Mouse (Mus musculus) CH12.LX (cell line): ENCODE data around the gene Ano5. TPM values are rescaled to one million over a fixed set of nuclear protein-coding genes. Genes with fewer than 3 reads are reported as not detected.

ENCODE experiments used
- DNase-seq: peaks from one replicate; pipeline ENCODE4 v3.0.0-alpha.2; 2013; ENCODE audit errors: extremely low read depth
- H3K27ac ChIP-seq: 2 replicates; pipeline ENCODE4 v1.5.1; 2012; ENCODE audit warnings: low read depth, mild to moderate bottlenecking, control low read depth, moderate library complexity; ENCODE audit not compliant: insufficient read depth
- H3K27me3 ChIP-seq: replicated peaks from 2 replicates; pipeline ENCODE3; 2012; ENCODE audit warnings: inconsistent platforms
- H3K36me3 ChIP-seq, 2 experiments: replicated peaks in 1 of 2; 2 replicates each; pipeline versions ENCODE3 to v1.6.1; 2012; ENCODE audit warnings: inconsistent platforms in 1 of 2, low read length in 1 of 2, mild to moderate bottlenecking in 1 of 2, mixed read lengths in 1 of 2, moderate library complexity in 1 of 2; ENCODE audit not compliant: control insufficient read depth in 1 of 2, insufficient read depth in 1 of 2
- H3K4me1 ChIP-seq, 2 experiments: 2 replicates each; pipeline ENCODE4 v1.6.1; 2012; ENCODE audit warnings: inconsistent platforms in 1 of 2, moderate library complexity in 1 of 2; ENCODE audit not compliant: insufficient read depth in 2 of 2, control insufficient read depth in 1 of 2
- H3K4me2 ChIP-seq: 2 replicates; pipeline ENCODE4 v1.6.1; 2012; ENCODE audit warnings: low read depth, mild to moderate bottlenecking, control low read depth; ENCODE audit not compliant: poor library complexity, insufficient read depth, severe bottlenecking
- H3K4me3 ChIP-seq, 3 experiments: fragments of 150-350 bp in 1 of 3; sonication (generic) in 1 of 3; replicated peaks in 1 of 3; 2 replicates each; pipeline versions ENCODE3 to v1.5.1; 2011 to 2012; ENCODE audit warnings: low read depth in 2 of 3, low read length in 2 of 3, mild to moderate bottlenecking in 2 of 3, moderate library complexity in 2 of 3, control low read depth in 1 of 3, improper control_type of control experiment in 1 of 3, inconsistent platforms in 1 of 3, mixed read lengths in 1 of 3; ENCODE audit not compliant: poor library complexity in 1 of 3
- H3K79me2 ChIP-seq: replicated peaks from 2 replicates; pipeline ENCODE4 v1.6.1; 2012; ENCODE audit warnings: mild to moderate bottlenecking, moderate library complexity; ENCODE audit not compliant: control insufficient read depth, poor library complexity, insufficient read depth, severe bottlenecking; ENCODE audit errors: extremely low read depth
- H3K9ac ChIP-seq: 2 replicates; pipeline ENCODE4 v1.6.1; 2012; ENCODE audit warnings: low read depth, mild to moderate bottlenecking, control low read depth, moderate library complexity; ENCODE audit not compliant: insufficient read depth
- H3K9me3 ChIP-seq: replicated peaks from 2 replicates; pipeline ENCODE3; 2012; ENCODE audit warnings: low read length, inconsistent platforms, mixed read lengths
- BHLHE40 ChIP-seq: IDR thresholded peaks from 2 replicates; pipeline ENCODE4 v1.6.1; 2011; ENCODE audit warnings: mild to moderate bottlenecking, low read depth, low read length, improper control_type of control experiment
- CTCF ChIP-seq, 2 experiments: IDR thresholded peaks in 1 of 2; conservative IDR thresholded peaks in 1 of 2; 2 replicates each; pipeline ENCODE4 v1.5.1; 2011 to 2012; ENCODE audit warnings: low read depth in 2 of 2, low read length in 2 of 2, improper control_type of control experiment in 1 of 2, inconsistent platforms in 1 of 2, mild to moderate bottlenecking in 1 of 2, moderate library complexity in 1 of 2
- E2F4 ChIP-seq: IDR thresholded peaks from 2 replicates; pipeline ENCODE4 v1.6.1; 2011; ENCODE audit warnings: low read depth, low read length, improper control_type of control experiment; ENCODE audit not compliant: insufficient replicate concordance
- ELF1 ChIP-seq: IDR thresholded peaks from 2 replicates; pipeline ENCODE4 v1.6.1; 2014; ENCODE audit warnings: low read depth, mild to moderate bottlenecking, inconsistent platforms, low read length, improper control_type of control experiment
- GABPA ChIP-seq: IDR thresholded peaks from 2 replicates; pipeline ENCODE4 v1.6.1; 2012; ENCODE audit warnings: low read depth, low read length, improper control_type of control experiment, inconsistent platforms; ENCODE audit not compliant: insufficient replicate concordance
- JUN ChIP-seq: IDR thresholded peaks from 2 replicates; pipeline ENCODE4 v1.6.1; 2011; ENCODE audit warnings: low read depth, mild to moderate bottlenecking, low read length, improper control_type of control experiment, moderate library complexity; ENCODE audit not compliant: insufficient read depth
- JUND ChIP-seq: conservative IDR thresholded peaks from 2 replicates; pipeline ENCODE4 v1.6.1; 2011; ENCODE audit warnings: low read depth, low read length, improper control_type of control experiment
- MAZ ChIP-seq: IDR thresholded peaks from 2 replicates; pipeline ENCODE4 v1.6.1; 2012; ENCODE audit warnings: low read depth, mild to moderate bottlenecking, inconsistent platforms, low read length, improper control_type of control experiment, moderate library complexity
- MXI1 ChIP-seq: IDR thresholded peaks from 2 replicates; pipeline ENCODE4 v1.6.1; 2011; ENCODE audit warnings: mild to moderate bottlenecking, low read depth, low read length, improper control_type of control experiment
- NELFE ChIP-seq: IDR thresholded peaks from 2 replicates; pipeline ENCODE4 v1.6.1; 2011; ENCODE audit warnings: low read depth, low read length, improper control_type of control experiment
- NRF1 ChIP-seq: IDR thresholded peaks from 2 replicates; pipeline ENCODE4 v1.6.1; 2014; ENCODE audit warnings: low read depth, mild to moderate bottlenecking, inconsistent platforms, low read length, improper control_type of control experiment, moderate library complexity
- RAD21 ChIP-seq: IDR thresholded peaks from 2 replicates; pipeline ENCODE4 v1.6.1; 2011; ENCODE audit warnings: low read depth, mild to moderate bottlenecking, low read length, improper control_type of control experiment, moderate library complexity
- SMC3 ChIP-seq: IDR thresholded peaks from 2 replicates; pipeline ENCODE4 v1.6.1; 2011; ENCODE audit warnings: low read depth, low read length, improper control_type of control experiment
- TBP ChIP-seq: conservative IDR thresholded peaks from 2 replicates; pipeline ENCODE4 v1.6.1; 2011; ENCODE audit warnings: low read depth, low read length, improper control_type of control experiment
- TCF12 ChIP-seq: IDR thresholded peaks from 2 replicates; pipeline ENCODE4 v1.6.1; 2014; ENCODE audit warnings: low read depth, mild to moderate bottlenecking, inconsistent platforms, low read length, improper control_type of control experiment
- UBTF ChIP-seq: IDR thresholded peaks from 2 replicates; pipeline ENCODE4 v1.6.1; 2012; ENCODE audit warnings: low read depth, mild to moderate bottlenecking, inconsistent platforms, low read length, improper control_type of control experiment, moderate library complexity
- USF1 ChIP-seq: IDR thresholded peaks from 2 replicates; pipeline ENCODE4 v1.6.1; 2014; ENCODE audit warnings: low read depth, mild to moderate bottlenecking, inconsistent platforms, low read length, improper control_type of control experiment
- USF2 ChIP-seq: conservative IDR thresholded peaks from 2 replicates; pipeline ENCODE4 v1.6.1; 2011; ENCODE audit warnings: low read depth, low read length, improper control_type of control experiment
- dilution Hi-C: fragments of 300-500 bp; cut with MboI; formaldehyde crosslinking; loops from 2 replicates; pipeline ENCODE4 v1.14.3; 2020; ENCODE audit warnings: low sequenced_read_pairs; ENCODE audit not compliant: extremely low pct_unique_long_range_greater_than_20kb, extremely low pct_ligation_motif_present
- in situ Hi-C: fragments of 300-500 bp; cut with MboI; formaldehyde crosslinking; loops from 3 replicates; pipeline ENCODE4 v1.14.3; 2019; ENCODE audit warnings: low sequenced_read_pairs, low pct_ligation_motif_present, low pct_unique_long_range_greater_than_20kb, mixed read lengths
- polyA plus RNA-seq: library from polyadenylated mRNA; unstranded; fragments of >175 nt; gene quantifications from 2 replicates; pipeline ENCODE4 v1.2.1, GENCODE M21; 2012; ENCODE audit warnings: low read depth; ENCODE audit not compliant: insufficient read length
- total RNA-seq, 2 experiments: library from RNA; depleted of rRNA; stranded (reverse); fragments of 300-350 nt in 1 of 2; fragments of >200 nt in 1 of 2; gene quantifications; 2 replicates each; pipeline ENCODE4 v1.2.3; 2012 to 2014

The Ano5 gene
- total and polyA plus RNA-seq, 3 experiments, result not detected

DNA sequence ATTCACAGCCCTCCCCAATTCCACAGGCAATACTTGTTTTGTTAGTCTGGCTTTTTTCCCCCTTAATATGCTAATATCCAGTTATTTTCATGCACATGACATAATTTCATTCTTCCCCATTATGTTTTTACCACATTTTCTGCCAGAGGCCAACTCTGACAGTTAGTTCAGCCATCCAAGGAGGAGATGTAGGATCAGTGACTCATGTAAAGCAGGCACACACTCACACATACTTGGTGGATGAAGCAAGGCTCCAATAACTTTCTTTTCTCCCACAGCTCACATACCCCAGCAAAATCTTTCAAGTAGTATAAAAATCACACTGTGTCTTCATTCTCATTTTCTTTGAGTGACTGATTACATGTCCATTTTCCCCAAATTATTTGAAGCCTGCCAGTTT is 28.5 kb downstream of the Ano5 start:
- no peak for DNase-seq
- no peaks in the 10 kb centered on the region for H3K27me3 ChIP-seq
- H3K27ac ChIP-seq, result no peak overlapping the region
- no peak overlapping the region for H3K9ac ChIP-seq
- H3K79me2 ChIP-seq, result no peaks in the 10 kb centered on the region
- no peaks in the 10 kb centered on the region for H3K4me1 ChIP-seq
- in situ Hi-C loops, result no loop called here
- H3K4me2 ChIP-seq, result no peak overlapping the region
- dilution Hi-C loops, result no loop called here
- H3K4me3 ChIP-seq, result no peak overlapping the region
- no peaks in the 10 kb centered on the region for H3K36me3 ChIP-seq
- TF ChIP-seq NELFE (no peak), JUND (no peak), UBTF (no peak), USF1 (no peak), NRF1 (no peak), BHLHE40 (no peak), JUN (no peak), MAZ (no peak), SMC3 (no peak), E2F4 (no peak)
- peaks cover 37% of the 10 kb centered on the region for H3K9me3 ChIP-seq

GRCm38 (mm10) chr7:51540736-51541135 is 29.9 kb downstream of the Ano5 start:
- TF ChIP-seq GABPA (no peak), UBTF (no peak), MXI1 (no peak), TBP (no peak), USF2 (no peak), RAD21 (no peak; the same call in none of the 2 replicates), TCF12 (no peak), MAZ (no peak), CTCF (conservative IDR thresholded peaks at IDR 0.05 in 1 of 2, IDR thresholded peaks at IDR 0.05 in 1 of 2; ENCODE audit: low read depth in 2 of 2, low read length in 2 of 2) (no peak), ELF1 (no peak), E2F4 (no peak)
- no peaks in the 10 kb centered on the region for H3K27me3 ChIP-seq

More at GRCm38 (mm10) chr7:51540736-51541135, 29.9 kb downstream of the Ano5 start:
- H3K79me2 ChIP-seq, result no peaks in the 10 kb centered on the region
- no peak overlapping the region for H3K27ac ChIP-seq
- H3K4me2 ChIP-seq, result no peak overlapping the region
- no peaks in the 10 kb centered on the region for H3K4me1 ChIP-seq
- dilution Hi-C loops, result no loop called here
- no peaks in the 10 kb centered on the region for H3K36me3 ChIP-seq
- in situ Hi-C loops, result no loop called here
- DNase-seq, result no peak
- H3K9me3 ChIP-seq, result peaks cover 40% of the 10 kb centered on the region
- no peak overlapping the region for H3K9ac ChIP-seq
- no peak overlapping the region for H3K4me3 ChIP-seq
